Mouse (Mus musculus) adrenal gland, postnatal 10 days (tissue): Measurements from ENCODE around the gene Abr. TPM values are rescaled to one million over a fixed set of nuclear protein-coding genes. Genes with fewer than 3 reads are reported as not detected.

Experiments used
- DNase-seq: peaks from one replicate; pipeline ENCODE4 v3.0.0; 2021; ENCODE audit warnings: mixed read lengths
- total RNA-seq, 2 experiments: library from RNA; stranded (reverse); gene quantifications; 2 replicates each; pipeline ENCODE4 v1.2.3; 2021

The Abr gene
- total RNA-seq, 2 experiments from 2014 or later, result 35.4 to 44.2 TPM

DNA sequence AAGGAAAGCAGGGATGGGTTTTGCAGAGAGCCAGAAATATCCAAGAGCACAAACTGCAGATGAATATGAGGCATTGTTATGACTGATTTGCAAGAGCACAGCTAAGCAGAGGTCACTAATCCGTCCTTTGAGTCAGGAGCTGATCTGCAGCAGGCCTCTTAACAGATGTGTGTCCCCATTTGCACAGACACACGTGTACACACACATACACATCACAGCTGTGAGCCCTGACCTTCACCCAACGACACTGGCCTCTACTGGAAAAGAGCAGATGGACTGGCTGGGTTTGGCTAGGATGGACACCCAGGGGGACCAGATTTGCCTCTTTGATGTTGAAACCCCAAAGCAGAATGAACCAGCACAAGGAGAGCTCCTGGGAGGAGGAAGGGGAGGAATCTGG is 52.7 kb downstream of the Abr start:
- DNase-seq, result no peak

DNA sequence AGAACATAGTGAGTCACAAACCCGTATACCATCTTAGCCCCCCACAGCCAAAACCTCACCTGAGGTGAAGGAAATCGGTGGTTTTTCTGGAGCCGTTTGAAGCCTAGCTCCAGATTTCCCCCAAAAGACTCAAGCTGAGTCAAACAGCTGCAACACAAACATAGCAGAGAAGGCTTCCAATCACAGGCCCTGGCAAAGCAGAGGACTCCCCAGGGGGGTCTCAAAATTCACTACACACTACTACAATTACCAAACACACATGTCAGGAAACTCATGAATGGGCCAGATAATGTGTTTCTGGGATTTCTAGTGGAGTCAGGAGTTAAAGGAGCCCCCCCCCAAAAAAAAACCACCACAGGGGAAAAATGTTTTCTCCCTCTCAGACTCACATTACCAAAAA is 56.0 kb downstream of the Abr start:
- DNase-seq, result no peak

DNA sequence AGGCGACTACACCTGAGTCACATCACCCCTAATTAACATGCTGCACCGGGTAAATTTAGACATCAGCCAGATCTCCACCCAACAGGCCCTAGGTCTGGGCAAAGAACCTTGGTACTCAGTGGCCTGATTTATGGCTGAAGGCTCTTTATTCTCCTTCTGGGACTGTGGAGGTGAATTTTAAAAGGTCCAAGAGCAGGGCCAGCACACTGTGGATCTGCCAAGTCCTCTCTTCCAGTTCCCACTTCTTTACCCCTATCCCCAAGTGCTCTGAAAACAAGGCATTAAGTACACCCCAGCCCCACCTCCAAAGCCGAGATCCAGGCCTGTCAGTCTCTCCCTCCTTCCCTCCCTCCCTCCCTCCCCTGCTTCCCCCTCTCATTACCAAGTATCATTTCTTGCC is 59.5 kb downstream of the Abr start:
- no peak for DNase-seq

DNA sequence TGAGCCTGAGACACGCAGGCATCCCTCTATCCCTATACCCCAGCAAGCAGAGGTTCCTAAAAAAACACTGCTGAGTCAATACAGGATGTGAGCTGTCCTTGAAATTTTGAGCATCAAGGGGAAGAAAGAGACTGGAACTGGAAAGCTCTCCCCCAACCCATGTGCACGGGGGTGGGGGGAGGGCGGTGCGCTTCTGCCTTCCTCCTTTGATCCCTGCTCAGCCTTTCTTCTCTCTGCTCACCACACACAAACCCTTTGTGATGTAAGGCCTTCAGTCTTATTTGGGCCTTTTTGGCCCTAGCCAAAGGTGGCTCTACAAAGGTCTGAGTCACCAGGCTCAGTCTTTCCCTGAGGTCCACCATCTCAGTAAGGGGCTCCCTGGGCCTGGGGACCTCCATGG is 59.9 kb downstream of the Abr start:
- peak; percentile 23 for DNase-seq

DNA sequence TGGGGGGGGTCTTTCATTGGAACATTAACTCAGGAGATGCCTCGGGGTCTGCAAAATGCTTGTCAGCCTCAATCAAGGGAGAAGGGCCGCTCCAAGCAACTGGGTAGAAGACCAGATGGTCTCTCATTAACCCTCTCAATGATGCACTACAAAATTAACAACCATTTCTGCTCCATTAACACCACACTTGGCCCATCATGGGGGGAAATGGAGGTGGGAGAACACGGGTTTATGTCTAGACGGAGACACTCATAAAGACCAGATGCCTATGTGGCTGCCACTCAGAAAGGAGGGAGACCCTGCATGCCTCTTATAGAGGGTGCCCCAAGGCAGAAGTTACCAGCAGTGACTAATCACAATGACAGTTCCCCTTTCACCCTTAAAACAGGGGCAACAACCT is 64.3 kb downstream of the Abr start:
- no peak for DNase-seq

DNA sequence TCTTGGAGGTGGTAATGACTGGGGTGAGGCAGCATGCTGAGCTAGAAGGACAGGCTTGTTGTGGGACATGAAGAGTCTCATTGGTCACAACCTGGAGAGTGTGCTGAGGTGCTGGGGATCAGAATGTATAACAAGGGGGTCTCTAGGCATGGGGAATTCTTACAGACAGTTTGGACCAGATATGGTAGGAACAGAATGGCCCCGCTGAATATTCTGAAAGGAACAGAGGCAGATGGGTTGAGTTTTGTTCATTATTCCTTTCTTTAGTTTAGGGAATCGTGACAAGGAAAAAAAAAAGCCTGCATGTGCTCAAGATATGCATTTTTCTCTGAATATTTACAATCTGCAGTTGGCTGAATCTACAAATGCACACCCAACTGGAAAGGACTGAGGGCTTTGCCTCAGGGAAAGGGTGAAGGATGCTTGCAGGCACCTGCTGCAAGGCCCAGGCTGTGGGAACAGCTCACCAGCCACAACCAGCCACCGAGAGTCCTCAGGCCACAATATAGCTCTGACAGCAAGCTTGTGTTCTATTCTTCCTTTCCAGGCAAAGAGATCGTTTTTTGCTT is 73.9 kb downstream of the Abr start:
- DNase-seq, result no peak

DNA sequence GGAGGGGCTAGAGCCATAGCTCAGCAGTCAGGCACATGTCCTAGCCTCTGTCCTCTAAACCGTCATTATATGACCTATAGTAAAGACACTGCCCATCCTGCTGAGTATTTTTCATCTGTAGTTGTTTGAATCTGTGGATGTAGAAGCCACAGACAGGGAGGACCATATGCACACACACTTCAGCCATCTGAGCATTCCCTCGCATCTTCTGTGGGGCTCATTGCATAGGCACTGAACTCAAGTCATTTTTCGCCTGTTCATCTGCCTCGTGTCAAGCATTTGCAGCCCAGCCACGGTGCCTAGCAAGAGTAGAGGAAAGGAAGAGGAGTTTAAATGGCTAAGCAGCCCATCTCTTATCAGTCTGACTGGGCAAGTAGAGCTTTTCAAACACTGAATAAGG is 74.7 kb downstream of the Abr start:
- no peak for DNase-seq

DNA sequence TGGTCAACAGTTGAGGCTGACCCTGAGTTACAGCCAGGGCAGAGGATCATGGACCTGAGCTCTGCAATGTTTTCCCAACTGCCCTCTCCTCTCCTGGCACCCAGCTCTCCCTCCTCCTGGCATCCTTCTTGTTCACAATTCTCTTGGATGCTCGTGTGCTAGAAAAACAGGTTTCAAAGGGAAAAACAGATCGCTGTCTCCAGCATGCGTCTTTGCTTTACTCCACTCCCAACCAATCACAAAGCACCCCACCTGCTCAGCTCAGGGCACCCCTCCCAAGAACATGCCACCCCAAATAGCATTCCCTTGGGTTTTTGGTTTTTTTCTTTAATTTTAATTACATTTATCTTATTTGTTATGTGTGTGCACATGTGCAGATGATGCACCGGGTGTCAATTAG is 75.7 kb downstream of the Abr start:
- no peak for DNase-seq

DNA sequence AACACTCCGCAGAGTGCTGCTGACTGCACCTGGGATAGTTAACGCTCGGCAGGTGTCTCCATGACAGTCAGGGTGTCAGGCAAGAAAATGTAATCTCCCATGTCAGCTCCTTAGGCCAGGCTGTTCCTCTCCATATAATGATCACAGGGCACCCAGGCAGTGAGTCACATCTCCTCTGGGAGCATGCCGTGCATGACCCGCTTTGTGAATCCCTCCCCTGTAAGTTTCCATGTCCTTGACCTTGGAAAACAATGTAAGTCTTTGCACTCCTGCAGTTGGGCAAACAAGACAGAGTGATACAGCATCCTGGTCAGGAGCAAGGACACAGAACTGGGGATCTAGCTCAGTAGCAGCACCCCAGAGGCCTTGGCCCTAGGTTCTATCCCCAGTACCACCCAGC is 78.8 kb downstream of the Abr start:
- peak; percentile 37 for DNase-seq

DNA sequence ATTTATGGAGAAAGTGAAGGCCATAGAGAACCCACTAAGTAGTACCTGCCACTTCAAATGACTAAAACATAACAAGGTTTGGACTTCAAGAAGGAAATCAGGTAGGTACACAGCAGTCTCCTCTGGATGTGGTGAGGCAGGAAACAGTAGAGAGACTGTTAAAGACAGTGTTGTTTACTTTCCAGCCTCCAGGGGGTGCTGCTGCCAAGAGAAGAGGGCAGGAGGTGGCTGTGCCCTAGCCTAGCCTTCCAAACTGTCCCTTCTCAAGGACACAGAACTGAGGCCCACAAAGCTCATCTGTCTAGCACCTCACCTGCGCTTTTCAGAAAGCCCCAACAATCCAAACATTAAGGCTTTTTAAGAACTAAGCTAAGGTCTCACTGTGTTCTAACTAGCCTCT is 81.1 kb downstream of the Abr start:
- peak; percentile 89 for DNase-seq

DNA sequence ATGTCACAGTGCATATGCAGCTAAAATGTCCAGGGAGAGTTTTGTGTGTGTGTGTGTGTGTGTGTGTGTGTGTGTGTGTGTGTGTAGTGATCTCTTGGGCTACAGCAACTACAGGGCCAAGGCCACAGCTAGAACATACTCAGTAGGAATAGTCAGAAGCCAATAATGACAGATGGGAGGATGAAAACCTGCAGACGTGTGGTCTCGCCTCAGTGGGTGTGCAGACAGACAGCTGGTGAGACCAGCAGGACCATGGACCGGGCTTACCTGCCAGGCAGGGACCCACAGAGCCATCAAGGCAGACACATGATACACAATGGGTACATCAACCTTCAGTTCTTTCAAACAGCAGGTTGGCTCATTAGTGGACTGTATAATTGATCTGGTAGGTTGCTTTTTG is 84.7 kb downstream of the Abr start:
- no peak for DNase-seq

DNA sequence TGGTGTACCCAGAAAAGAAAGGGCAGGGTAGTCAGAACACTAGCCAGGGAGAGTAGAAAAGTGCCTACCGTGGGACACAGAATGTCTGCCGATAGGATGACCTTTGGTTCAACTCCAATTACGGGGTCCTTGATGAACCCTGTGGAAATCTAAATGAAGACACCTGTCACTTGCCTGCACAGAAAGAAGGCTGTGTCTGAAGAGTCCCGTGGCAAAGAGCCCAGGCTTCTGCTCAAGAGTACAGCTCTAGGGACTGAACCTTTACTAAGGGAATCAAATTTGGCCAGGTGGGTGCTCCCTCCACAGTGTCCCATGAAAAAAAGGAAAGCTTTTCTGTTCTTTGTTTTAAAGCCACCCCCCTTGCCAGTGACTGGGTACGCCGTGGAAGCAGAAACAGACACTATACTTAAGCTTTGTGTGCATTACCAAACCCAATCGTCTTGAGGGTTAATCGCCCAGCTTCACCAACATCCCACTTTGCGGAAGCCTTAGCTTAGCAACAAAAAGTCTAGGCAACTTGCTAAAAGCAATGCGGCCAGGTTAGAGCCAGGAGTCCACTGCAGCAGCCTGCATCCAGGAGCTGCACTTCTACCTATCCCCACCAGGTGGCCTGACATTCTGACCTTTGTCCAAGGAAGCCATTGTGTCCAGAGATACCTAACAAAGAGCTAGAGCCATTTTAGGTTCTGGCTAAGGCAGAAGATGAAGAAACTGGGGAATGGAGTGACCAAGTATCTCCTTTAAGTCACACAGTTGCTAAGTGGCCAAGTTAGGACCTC is 85.3 kb downstream of the Abr start:
- peak; percentile 52 for DNase-seq

DNA sequence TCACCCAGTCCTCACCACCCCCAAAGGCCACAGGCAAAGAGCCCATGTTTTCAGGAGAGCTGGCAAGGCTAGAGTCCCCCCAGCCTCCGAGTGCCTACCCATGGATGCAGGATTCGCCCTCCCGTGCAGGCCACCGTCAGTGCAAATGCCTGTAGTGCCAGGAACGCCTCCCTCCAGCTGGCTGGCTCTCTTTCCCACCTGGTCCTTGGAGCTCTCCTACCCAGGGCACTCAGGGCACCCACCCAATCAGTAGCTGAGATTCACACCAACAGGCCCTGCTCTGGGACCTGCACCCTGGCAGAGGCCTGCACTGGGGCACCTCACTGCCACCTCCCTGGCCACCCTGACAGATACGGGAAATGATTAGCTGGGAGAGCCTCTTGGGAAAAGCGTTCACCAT is 90.1 kb downstream of the Abr start:
- no peak for DNase-seq

DNA sequence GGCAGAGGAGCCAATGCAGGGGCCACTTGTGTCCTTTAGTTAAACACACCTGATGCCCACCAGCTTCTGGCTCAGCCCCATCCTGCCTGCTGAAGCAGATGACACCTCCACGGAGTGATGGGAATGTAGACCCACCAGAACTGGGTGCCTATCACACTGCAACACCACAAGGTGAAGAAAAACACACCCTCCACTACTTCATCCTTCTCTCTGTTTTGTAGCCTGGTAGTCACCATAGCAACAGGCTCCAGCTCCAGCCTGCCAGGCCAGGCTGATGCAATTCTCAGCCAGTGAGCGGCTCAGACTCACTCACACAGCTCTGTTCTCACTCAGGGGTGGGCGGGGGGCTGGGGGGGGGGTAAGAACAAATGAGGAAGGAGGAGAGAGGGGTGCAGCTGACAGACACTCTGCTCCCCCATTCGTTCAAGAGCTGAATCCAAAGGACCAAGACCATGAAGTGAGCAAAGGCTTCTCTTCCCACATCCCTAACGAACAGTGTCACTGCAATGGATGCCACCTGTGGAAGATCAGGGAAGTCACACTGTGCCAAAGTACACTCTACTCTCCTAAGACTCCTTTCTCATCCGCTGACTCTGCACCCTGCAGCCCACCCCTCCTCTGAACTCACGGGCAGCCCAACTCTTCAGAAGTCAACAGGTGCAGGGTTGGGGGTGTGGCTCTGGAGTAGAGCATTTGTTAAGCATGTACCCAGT is 91.0 kb downstream of the Abr start:
- no peak for DNase-seq

DNA sequence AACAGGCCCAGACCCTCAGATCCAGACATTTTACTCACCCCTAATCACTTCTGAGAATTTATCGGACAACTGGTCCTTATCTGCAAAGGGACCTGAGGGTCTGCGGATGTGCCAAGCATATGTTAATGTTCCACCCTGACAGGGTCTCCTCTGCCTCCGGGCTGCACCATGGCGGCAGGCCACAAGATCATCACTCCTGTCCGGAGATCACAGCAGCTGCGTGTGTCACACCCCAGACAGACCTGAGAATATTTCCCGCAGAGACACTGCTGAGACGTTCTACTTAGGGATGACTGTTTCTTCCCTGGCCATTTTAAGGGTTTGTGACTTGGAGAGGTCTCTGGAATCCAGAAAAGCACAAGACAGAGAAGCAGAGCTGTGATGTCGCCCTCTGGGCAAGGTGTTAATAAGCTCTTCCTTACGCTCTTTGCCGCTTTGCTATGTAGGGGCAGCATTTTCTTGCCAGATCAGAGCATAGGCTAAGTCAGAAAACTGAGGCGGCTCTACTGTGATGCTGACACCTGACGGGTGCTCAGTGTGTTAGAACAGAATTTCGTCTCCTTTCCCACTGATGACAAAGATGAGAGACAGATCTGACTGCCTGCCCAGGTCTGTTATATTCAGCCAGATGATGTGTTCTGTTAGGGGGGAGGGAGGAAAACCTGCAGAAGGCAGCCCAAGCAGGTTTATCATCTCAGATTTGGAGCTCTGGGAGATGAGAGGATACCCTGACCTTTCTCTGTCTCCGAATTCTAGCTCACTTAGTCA is 91.8 kb downstream of the Abr start:
- DNase-seq, result no peak

DNA sequence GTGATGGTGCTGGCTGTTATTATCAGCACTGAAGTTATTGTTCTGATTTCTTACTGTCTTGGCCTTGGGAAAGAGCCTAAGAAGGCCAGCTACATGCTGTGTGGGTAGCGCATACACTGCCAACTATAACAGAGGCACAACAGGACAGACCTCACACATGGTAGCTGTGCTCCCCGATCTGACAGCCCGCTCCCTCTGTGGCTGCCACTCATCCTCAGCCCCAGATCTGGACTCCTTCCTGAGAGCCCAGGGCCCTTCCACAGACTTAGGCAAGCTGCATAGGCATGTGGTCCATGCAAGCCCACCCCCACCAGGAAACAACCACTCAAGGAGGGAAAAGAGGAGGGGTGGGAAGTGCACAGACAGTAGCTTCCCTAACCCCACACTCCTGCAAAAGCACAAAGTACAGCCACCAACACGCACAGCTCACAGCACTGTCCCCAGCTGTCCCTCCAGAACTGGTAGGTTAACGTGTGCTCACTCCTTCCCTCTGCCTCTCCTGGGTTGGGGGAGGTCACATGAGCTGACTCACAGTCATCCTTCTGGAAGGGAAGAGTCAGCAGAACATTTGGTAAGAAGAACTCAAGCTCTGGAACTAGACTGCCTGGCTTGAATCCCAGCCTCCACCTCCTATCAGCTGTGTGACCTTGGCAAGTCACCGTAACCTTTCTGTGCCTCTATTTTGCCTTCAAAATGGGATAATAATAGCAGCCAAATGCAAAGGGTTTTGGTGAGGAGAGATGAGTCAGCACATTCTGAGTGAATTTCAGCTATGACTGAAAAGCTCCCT is 92.6 kb downstream of the Abr start:
- DNase-seq, result peak; percentile 79

DNA sequence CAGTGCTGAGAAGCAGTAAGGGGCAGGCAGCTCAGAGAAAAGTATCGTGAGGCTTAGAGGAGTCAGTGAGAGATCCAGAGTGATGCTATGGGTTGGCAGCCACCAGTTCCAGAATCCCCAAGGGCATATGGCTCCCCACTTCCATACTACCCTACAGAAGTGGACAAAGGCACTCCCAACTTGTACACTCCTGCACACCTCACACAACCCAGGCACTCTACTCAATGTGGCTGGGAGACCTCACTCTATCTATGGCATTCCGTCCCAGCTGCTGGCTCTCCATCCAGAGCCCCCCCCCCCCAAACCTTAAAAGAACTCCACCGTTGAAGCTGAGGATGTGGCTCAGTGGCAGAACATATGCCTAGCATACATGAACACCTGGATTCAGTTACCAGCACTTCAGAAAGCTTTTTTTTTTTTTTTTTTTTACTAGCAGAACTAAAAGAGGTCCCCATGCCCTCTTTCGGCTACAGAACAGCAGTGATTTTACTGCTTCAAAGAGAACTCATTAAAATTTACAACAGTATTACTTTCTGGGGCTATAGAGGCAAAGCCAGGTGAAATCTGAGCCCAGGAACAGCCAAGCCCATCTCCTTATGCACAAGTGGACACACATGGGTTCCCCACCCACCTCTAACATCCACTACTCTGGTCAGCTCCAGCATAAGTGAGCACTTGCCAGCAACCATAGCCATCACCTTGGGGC is 96.3 kb downstream of the Abr start:
- no peak for DNase-seq

DNA sequence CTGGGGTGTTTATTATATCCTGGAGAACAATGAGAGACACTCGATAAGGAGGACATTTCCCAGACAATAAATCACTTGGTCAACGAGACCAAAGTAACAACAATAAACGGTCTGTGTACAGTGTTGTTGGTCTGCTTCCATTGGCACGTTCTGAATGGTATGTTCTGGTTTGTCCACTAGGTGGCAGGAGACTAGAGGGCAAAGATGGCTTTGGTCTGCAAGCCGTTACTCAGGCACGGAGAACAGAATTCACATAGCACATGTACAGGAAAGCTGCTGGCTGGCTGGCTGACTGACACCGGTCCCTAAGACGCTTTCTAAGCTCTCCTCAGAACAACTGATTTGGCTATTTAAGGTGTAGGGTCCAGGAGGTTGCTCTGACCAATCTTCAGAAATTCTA is 97.2 kb downstream of the Abr start:
- peak; percentile 78 for DNase-seq

DNA sequence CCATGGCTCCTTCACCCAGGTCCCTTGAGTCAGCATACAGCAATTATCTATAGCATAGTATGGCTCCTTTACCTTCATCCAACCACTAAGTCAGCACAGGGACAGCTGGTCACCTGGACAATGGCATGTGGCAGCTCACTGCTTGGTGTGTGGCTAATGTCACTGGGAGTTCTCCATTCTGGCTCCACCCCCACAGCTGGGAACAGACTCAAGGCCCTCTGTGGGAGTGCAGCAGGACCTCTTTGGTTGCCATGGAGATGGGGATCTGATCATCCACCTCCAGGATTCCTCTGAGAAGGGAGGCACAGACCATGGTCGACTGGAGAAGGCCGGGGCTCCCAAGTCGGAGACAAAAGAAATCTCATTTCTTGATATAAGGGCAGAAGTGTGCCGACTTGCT is 98.8 kb downstream of the Abr start:
- DNase-seq, result peak; percentile 50

DNA sequence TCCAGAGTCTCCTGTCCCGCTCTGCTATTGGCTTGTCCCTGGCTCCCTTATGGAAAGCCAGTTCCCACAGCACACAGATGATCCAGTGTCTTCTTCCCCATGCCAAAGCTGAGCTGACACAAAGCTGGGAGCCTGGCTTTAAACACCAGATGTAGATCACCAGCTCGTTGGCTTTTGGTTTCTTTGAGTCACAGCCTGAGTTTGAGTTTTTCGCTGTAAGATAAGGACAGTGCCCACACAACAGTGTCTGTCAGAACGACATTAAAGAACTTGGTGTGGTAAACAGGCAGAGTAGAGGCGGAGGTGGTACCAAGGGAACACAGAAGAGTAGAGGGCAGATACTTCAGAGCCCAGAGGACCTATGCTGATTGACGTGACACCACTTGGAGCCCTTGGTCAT is 101.2 kb downstream of the Abr start:
- no peak for DNase-seq

DNA sequence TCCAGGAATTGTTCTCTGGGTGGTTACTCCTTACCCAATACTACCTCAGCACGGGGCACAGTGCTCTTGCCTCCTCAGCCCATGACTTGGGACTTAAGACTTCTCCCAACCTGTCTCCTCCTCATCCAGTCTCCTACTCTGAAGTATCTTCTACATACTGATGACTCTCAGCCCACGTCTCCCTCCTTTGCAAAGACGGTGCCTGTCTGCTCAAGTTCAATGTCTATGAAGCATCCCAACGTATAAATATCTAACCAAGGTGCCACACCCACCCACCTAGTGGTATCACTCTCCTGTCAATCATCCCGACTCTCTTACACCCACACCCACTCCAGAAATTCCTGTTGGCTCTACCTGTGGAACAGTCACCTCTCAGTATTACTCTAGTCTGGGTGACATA is 103.5 kb downstream of the Abr start:
- DNase-seq, result no peak

DNA sequence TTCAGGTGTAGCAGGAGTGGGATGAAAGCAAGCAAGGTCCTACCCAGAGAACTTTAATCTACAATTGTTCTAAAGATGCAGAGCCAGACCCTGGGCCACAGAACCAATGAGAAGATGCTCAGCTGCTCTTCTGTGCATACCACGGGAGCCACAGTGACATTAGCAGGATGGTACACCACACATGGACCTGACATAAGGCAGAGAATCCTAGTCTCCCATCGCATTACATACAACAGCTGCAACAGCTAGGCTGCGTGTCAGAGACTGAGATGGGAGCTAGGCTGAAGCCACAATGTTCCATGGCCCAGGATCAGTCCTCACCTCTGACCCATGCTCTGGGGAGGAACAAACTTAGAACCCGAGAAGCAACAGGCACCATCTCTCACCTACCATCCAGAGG is 104.0 kb downstream of the Abr start:
- DNase-seq, result no peak
